Mouse (Mus musculus): ENCODE measurements around the gene Tcf12. TPM values are rescaled to one million over a fixed set of nuclear protein-coding genes. Genes with fewer than 3 reads are reported as not detected.

Tcf12 gene
- total RNA-seq, 2 experiments from 2014 or later = 77.3 to 81.9 TPM

Small RNAs within 50 kb of the gene (microRNA-seq; reads per million reads assigned to microRNA genes)
- gene Gm27450 = 0 reads per million in 2 experiments

Other genes with a start within 250 kb of the Tcf12 start
- 10 to 100 TPM; 38.3 to 38.7 TPM for gene Zfp280d, start 163.0 kb upstream of the Tcf12 start, total RNA-seq (2021)